Mouse (Mus musculus) forebrain, embryonic 16.5 days (tissue): ENCODE results near the gene Gm45234. TPM values are rescaled to one million over a fixed set of nuclear protein-coding genes. Genes with fewer than 3 reads are reported as not detected.

Source experiments
- ATAC-seq: fragments of 200-750 bp; cut with Nextera tagmentation; 2 replicates; pipeline ENCODE4 v1.8.0; 2017; ENCODE audit warnings: mild to moderate bottlenecking, moderate library complexity
- H3K27ac ChIP-seq: fragments of 300-500 bp; sonication (generic); 2 replicates; pipeline ENCODE4 v1.5.1; 2014; ENCODE audit warnings: low read length, control low read depth
- H3K27me3 ChIP-seq: fragments of 300-500 bp; sonication (generic); replicated peaks from 2 replicates; pipeline ENCODE4 v1.6.1; 2014; ENCODE audit warnings: low read length; ENCODE audit not compliant: control insufficient read depth, insufficient read depth
- H3K36me3 ChIP-seq: fragments of 300-500 bp; sonication (generic); 2 replicates; pipeline ENCODE4 v1.6.1; 2014; ENCODE audit not compliant: control insufficient read depth, insufficient read depth
- H3K4me1 ChIP-seq: fragments of 300-500 bp; sonication (generic); replicated peaks from 2 replicates; pipeline ENCODE4 v1.6.1; 2014; ENCODE audit warnings: low read length; ENCODE audit not compliant: control insufficient read depth, insufficient read depth
- H3K4me2 ChIP-seq: fragments of 300-500 bp; sonication (generic); 2 replicates; pipeline ENCODE4 v1.6.1; 2014; ENCODE audit warnings: mild to moderate bottlenecking, low read length, control low read depth
- H3K4me3 ChIP-seq: fragments of 300-500 bp; sonication (generic); replicated peaks from 2 replicates; pipeline ENCODE4 v1.5.1; 2014; ENCODE audit warnings: mild to moderate bottlenecking, low read length, control low read depth
- H3K9ac ChIP-seq: fragments of 300-500 bp; sonication (generic); replicated peaks from 2 replicates; pipeline ENCODE4 v1.6.1; 2014; ENCODE audit warnings: low read depth, low read length, control low read depth
- H3K9me3 ChIP-seq: fragments of 300-500 bp; sonication (generic); 2 replicates; pipeline ENCODE4 v1.6.1; 2016; ENCODE audit warnings: low read length; ENCODE audit not compliant: control insufficient read depth
- whole genome bisulfite sequencing: fragments of 180-500 bp; shearing (Covaris S2); extraction: QIAGEN DNeasy Blood & Tissue Kit; methylation state at CpG from one replicate; pipeline ENCODE4 v1.1.7; 2014; 5-methylcytosine and 5-hydroxymethylcytosine counted together
- polyA plus RNA-seq: library from polyadenylated mRNA; unstranded; fragments of >200 nt; fragmentation: Nextera tagmentation; extraction: Ambion mirVana; gene quantifications from 2 replicates; pipeline ENCODE4 v1.2.1, GENCODE M21; 2015

Gm45234 gene
- polyA plus RNA-seq, 1 experiment from 2014 or later: not detected

- 91% methylated on average over 11 of the region's 11 CpGs for WGBS
- no peak for ATAC-seq
- no peak overlapping the region for H3K4me2 ChIP-seq
Observed at GRCm38 (mm10) chr6:124737040-124737439, 18.8 kb downstream of the Gm45234 start.

GRCm38 (mm10) chr6:124734417-124734816, 21.4 kb downstream of the Gm45234 start:
- Histone ChIP-seq H3K9me3 (no peaks in the 10 kb centered on the region), H3K9ac (no peak overlapping the region), H3K4me3 (no peak overlapping the region), H3K27ac (no peak overlapping the region), H3K4me2 (no peak overlapping the region), H3K4me1 (peaks cover 10% of the 10 kb centered on the region), H3K27me3 (no peaks in the 10 kb centered on the region), H3K36me3 (no peaks in the 10 kb centered on the region)
- WGBS: 86% methylated on average over 3 of the region's 3 CpGs
- no peak for ATAC-seq

More at GRCm38 (mm10) chr6:124737040-124737439, 18.8 kb downstream of the Gm45234 start:
- Histone ChIP-seq H3K27ac (no peak overlapping the region), H3K27me3 (no peaks in the 10 kb centered on the region), H3K9me3 (no peaks in the 10 kb centered on the region), H3K4me1 (peaks cover 23% of the 10 kb centered on the region), H3K36me3 (no peaks in the 10 kb centered on the region), H3K4me3 (no peak overlapping the region), H3K9ac (no peak overlapping the region)

- Histone ChIP-seq H3K4me2 (no peak overlapping the region), H3K9me3 (no peaks in the 10 kb centered on the region), H3K36me3 (no peaks in the 10 kb centered on the region), H3K9ac (no peak overlapping the region), H3K27me3 (no peaks in the 10 kb centered on the region), H3K4me1 (no peaks in the 10 kb centered on the region), H3K27ac (no peak overlapping the region), H3K4me3 (no peak overlapping the region)
- no peak for ATAC-seq
- WGBS: 51% methylated on average over 19 of the region's 19 CpGs
Observed at GRCm38 (mm10) chr6:124732476-124733370, 23.1 kb downstream of the Gm45234 start.

- no peak for ATAC-seq
- H3K36me3 ChIP-seq: no peaks in the 10 kb centered on the region
- no peak overlapping the region for H3K27ac ChIP-seq
- no peak overlapping the region for H3K4me3 ChIP-seq
- no peaks in the 10 kb centered on the region for H3K9me3 ChIP-seq
- no peaks in the 10 kb centered on the region for H3K4me1 ChIP-seq
- 86% methylated on average over 7 of the region's 7 CpGs for WGBS
- H3K4me2 ChIP-seq: no peak overlapping the region
- H3K9ac ChIP-seq: no peak overlapping the region
- H3K27me3 ChIP-seq: no peaks in the 10 kb centered on the region
Observed at GRCm38 (mm10) chr6:124731038-124731437, 24.8 kb downstream of the Gm45234 start.

GRCm38 (mm10) chr6:124729850-124730705, 25.7 kb downstream of the Gm45234 start:
- 90% methylated on average over 8 of the region's 8 CpGs for WGBS
- Histone ChIP-seq H3K27ac (no peak overlapping the region), H3K4me3 (no peak overlapping the region), H3K9me3 (no peaks in the 10 kb centered on the region), H3K4me2 (no peak overlapping the region), H3K27me3 (no peaks in the 10 kb centered on the region), H3K4me1 (no peaks in the 10 kb centered on the region), H3K36me3 (no peaks in the 10 kb centered on the region), H3K9ac (no peak overlapping the region)
- ATAC-seq: no peak

- no peaks in the 10 kb centered on the region for H3K9me3 ChIP-seq
- no peak overlapping the region for H3K4me2 ChIP-seq
- H3K4me1 ChIP-seq: no peaks in the 10 kb centered on the region
- no peaks in the 10 kb centered on the region for H3K27me3 ChIP-seq
- ATAC-seq: no peak
- 88% methylated on average over 10 of the region's 10 CpGs for WGBS
- no peak overlapping the region for H3K9ac ChIP-seq
- no peak overlapping the region for H3K27ac ChIP-seq
- no peaks in the 10 kb centered on the region for H3K36me3 ChIP-seq
- no peak overlapping the region for H3K4me3 ChIP-seq
Observed at GRCm38 (mm10) chr6:124728621-124729020, 27.2 kb downstream of the Gm45234 start.

GRCm38 (mm10) chr6:124724472-124724871, 31.3 kb downstream of the Gm45234 start:
- H3K9me3 ChIP-seq: no peaks in the 10 kb centered on the region
- 90% methylated on average over 10 of the region's 10 CpGs for WGBS
- H3K4me2 ChIP-seq: no peak overlapping the region
- H3K27ac ChIP-seq: no peak overlapping the region
- H3K36me3 ChIP-seq: no peaks in the 10 kb centered on the region
- H3K4me1 ChIP-seq: no peaks in the 10 kb centered on the region
- H3K27me3 ChIP-seq: no peaks in the 10 kb centered on the region
- no peak overlapping the region for H3K4me3 ChIP-seq
- ATAC-seq: no peak
- no peak overlapping the region for H3K9ac ChIP-seq

- 84% methylated on average over 8 of the region's 8 CpGs for WGBS
- no peaks in the 10 kb centered on the region for H3K27me3 ChIP-seq
- no peak overlapping the region for H3K9ac ChIP-seq
- ATAC-seq: no peak
- no peaks in the 10 kb centered on the region for H3K4me1 ChIP-seq
- no peak overlapping the region for H3K27ac ChIP-seq
- H3K4me3 ChIP-seq: no peak overlapping the region
- H3K4me2 ChIP-seq: no peak overlapping the region
- H3K9me3 ChIP-seq: no peaks in the 10 kb centered on the region
- no peaks in the 10 kb centered on the region for H3K36me3 ChIP-seq
Observed at GRCm38 (mm10) chr6:124723541-124723940, 32.3 kb downstream of the Gm45234 start.

- Histone ChIP-seq H3K9me3 (no peaks in the 10 kb centered on the region), H3K27me3 (no peaks in the 10 kb centered on the region), H3K4me3 (no peak overlapping the region), H3K36me3 (no peaks in the 10 kb centered on the region), H3K9ac (no peak overlapping the region), H3K4me2 (no peak overlapping the region), H3K27ac (no peak overlapping the region), H3K4me1 (no peaks in the 10 kb centered on the region)
- ATAC-seq: no peak
- WGBS: 78% methylated on average over 6 of the region's 6 CpGs
Observed at GRCm38 (mm10) chr6:124722876-124723473, 32.8 kb downstream of the Gm45234 start.
